Mouse (Mus musculus) MEL (cell line): ENCODE data around the gene Cacna1b. TPM values are rescaled to one million over a fixed set of nuclear protein-coding genes. Genes with fewer than 3 reads are reported as not detected.

Experiments used
- DNase-seq: peaks from one replicate; pipeline ENCODE4 v3.0.0; 2011; ENCODE audit warnings: low read depth, low spot score
- H3K27ac ChIP-seq: 2 replicates; pipeline ENCODE4 v1.5.1; 2012; ENCODE audit warnings: low read depth, mild to moderate bottlenecking, control low read depth, low read length, moderate library complexity; ENCODE audit not compliant: control insufficient read depth
- H3K27me3 ChIP-seq, 2 experiments: fragments of 150-350 bp in 1 of 2; sonication (generic) in 1 of 2; 2 replicates each; pipeline ENCODE4 v1.6.1; 2012; ENCODE audit warnings: low read length in 2 of 2, mild to moderate bottlenecking in 2 of 2, improper control_type of control experiment in 1 of 2, moderate library complexity in 1 of 2; ENCODE audit not compliant: insufficient read depth in 2 of 2, control insufficient read depth in 1 of 2
- H3K36me3 ChIP-seq, 2 experiments: 2 replicates each; pipeline ENCODE4 v1.6.1; 2012 to 2014; ENCODE audit warnings: low read length in 2 of 2, improper control_type of control experiment in 1 of 2, inconsistent platforms in 1 of 2, mild to moderate bottlenecking in 1 of 2; ENCODE audit not compliant: insufficient read depth in 2 of 2, control insufficient read depth in 1 of 2
- H3K4me1 ChIP-seq, 2 experiments: fragments of 150-350 bp in 1 of 2; sonication (generic) in 1 of 2; 2 replicates each; pipeline ENCODE4 v1.6.1; 2012; ENCODE audit warnings: low read length in 2 of 2, improper control_type of control experiment in 1 of 2, mild to moderate bottlenecking in 1 of 2; ENCODE audit not compliant: insufficient read depth in 2 of 2, control insufficient read depth in 1 of 2
- H3K4me3 ChIP-seq, 2 experiments: fragments of 150-350 bp in 1 of 2; sonication (generic) in 1 of 2; 2 replicates each; pipeline ENCODE4 v1.5.1; 2012; ENCODE audit warnings: low read depth in 2 of 2, low read length in 2 of 2, mild to moderate bottlenecking in 2 of 2, moderate library complexity in 2 of 2, control low read depth in 1 of 2, improper control_type of control experiment in 1 of 2; ENCODE audit not compliant: control insufficient read depth in 1 of 2, insufficient read depth in 1 of 2
- H3K79me2 ChIP-seq: 2 replicates; pipeline ENCODE4 v1.6.1; 2012; ENCODE audit warnings: mild to moderate bottlenecking, low read length, moderate library complexity; ENCODE audit not compliant: control insufficient read depth, poor library complexity, insufficient read depth
- H3K9ac ChIP-seq: 2 replicates; pipeline ENCODE4 v1.6.1; 2012; ENCODE audit warnings: low read depth, mild to moderate bottlenecking, control low read depth, low read length, moderate library complexity; ENCODE audit not compliant: control insufficient read depth, poor library complexity, severe bottlenecking
- H3K9me3 ChIP-seq: fragments of 150-350 bp; sonication (generic); replicated peaks from 2 replicates; pipeline ENCODE4 v1.6.1; 2012; ENCODE audit warnings: mild to moderate bottlenecking, low read length, improper control_type of control experiment, moderate library complexity; ENCODE audit not compliant: insufficient read depth
- CHD2 ChIP-seq: IDR thresholded peaks from 2 replicates; pipeline ENCODE4 v1.6.1; 2011; ENCODE audit warnings: low read length, improper control_type of control experiment
- EP300 ChIP-seq, 2 experiments: IDR thresholded peaks; 2 replicates each; pipeline ENCODE4 v1.6.1; 2011; ENCODE audit warnings: improper control_type of control experiment in 2 of 2, low read length in 2 of 2, low read depth in 1 of 2, mild to moderate bottlenecking in 1 of 2
- HCFC1 ChIP-seq: IDR thresholded peaks from 2 replicates; pipeline ENCODE4 v1.6.1; 2012; ENCODE audit warnings: low read depth, mild to moderate bottlenecking, inconsistent platforms, low read length, improper control_type of control experiment, moderate library complexity
- KAT2A ChIP-seq: conservative IDR thresholded peaks from 2 replicates; pipeline ENCODE4 v1.6.1; 2012; ENCODE audit warnings: low read depth, low read length, improper control_type of control experiment, inconsistent platforms
- MEF2A ChIP-seq: IDR thresholded peaks from 2 replicates; pipeline ENCODE4 v1.6.1; 2014; ENCODE audit warnings: low read depth, mild to moderate bottlenecking, inconsistent platforms, low read length, improper control_type of control experiment; ENCODE audit not compliant: poor library complexity, insufficient replicate concordance, severe bottlenecking; ENCODE audit errors: extremely low read depth
- MXI1 ChIP-seq: IDR thresholded peaks from 2 replicates; pipeline ENCODE4 v1.6.1; 2011; ENCODE audit warnings: mild to moderate bottlenecking, low read depth, low read length, improper control_type of control experiment
- MYC ChIP-seq: IDR thresholded peaks from 2 replicates; pipeline ENCODE4 v1.6.1; 2011; ENCODE audit warnings: low read depth, mild to moderate bottlenecking, low read length, improper control_type of control experiment, moderate library complexity
- POLR2A ChIP-seq, 2 experiments: IDR thresholded peaks; 2 replicates each; pipeline ENCODE4 v1.6.1; 2011 to 2012; ENCODE audit warnings: low read length in 2 of 2, mild to moderate bottlenecking in 2 of 2, control low read depth in 1 of 2, improper control_type of control experiment in 1 of 2, low read depth in 1 of 2, moderate library complexity in 1 of 2; ENCODE audit not compliant: control insufficient read depth in 1 of 2, insufficient read depth in 1 of 2, poor library complexity in 1 of 2
- RCOR1 ChIP-seq: IDR thresholded peaks from 2 replicates; pipeline ENCODE4 v1.6.1; 2012; ENCODE audit warnings: low read depth, mild to moderate bottlenecking, inconsistent platforms, low read length, improper control_type of control experiment
- SMC3 ChIP-seq: IDR thresholded peaks from 2 replicates; pipeline ENCODE4 v1.6.1; 2011; ENCODE audit warnings: low read depth, low read length, improper control_type of control experiment
- TAL1 ChIP-seq: IDR thresholded peaks from 2 replicates; pipeline ENCODE4 v1.6.1; 2012; ENCODE audit warnings: mild to moderate bottlenecking, inconsistent platforms, low read length, moderate library complexity, mixed read lengths
- TCF12 ChIP-seq: IDR thresholded peaks from 2 replicates; pipeline ENCODE4 v1.6.1; 2014; ENCODE audit warnings: low read depth, mild to moderate bottlenecking, inconsistent platforms, low read length, improper control_type of control experiment, moderate library complexity
- UBTF ChIP-seq: IDR thresholded peaks from 2 replicates; pipeline ENCODE4 v1.6.1; 2012; ENCODE audit warnings: low read depth, mild to moderate bottlenecking, inconsistent platforms, low read length, improper control_type of control experiment, moderate library complexity, borderline replicate concordance; ENCODE audit not compliant: insufficient read depth
- ZKSCAN1 ChIP-seq: IDR thresholded peaks from 2 replicates; pipeline ENCODE4 v1.6.1; 2012; ENCODE audit warnings: low read depth, mild to moderate bottlenecking, inconsistent platforms, low read length, improper control_type of control experiment, moderate library complexity
- ZMIZ1 ChIP-seq: IDR thresholded peaks from 2 replicates; pipeline ENCODE4 v1.6.1; 2012; ENCODE audit warnings: low read depth, mild to moderate bottlenecking, inconsistent platforms, low read length, improper control_type of control experiment, moderate library complexity
- polyA plus RNA-seq, 2 experiments: library from polyadenylated mRNA; stranded (reverse) in 1 of 2; unstranded in 1 of 2; fragments of >175 nt in 1 of 2; fragments of >200 nt in 1 of 2; gene quantifications; 2 replicates each; pipeline versions ENCODE4 v1.2.1 to v1.2.4; 2012; ENCODE audit warnings: low replicate concordance in 2 of 2, low read depth in 1 of 2; ENCODE audit not compliant: insufficient read length in 2 of 2, insufficient read depth in 1 of 2, missing spikeins in 1 of 2
- total RNA-seq: library from RNA; depleted of rRNA; stranded (reverse); fragments of 300-350 nt; gene quantifications from 2 replicates; pipeline ENCODE4 v1.2.3, GENCODE M21; 2012

The Cacna1b gene
- total and polyA plus RNA-seq, 3 experiments = not detected

- Histone ChIP-seq H3K27me3 (no peaks in the 10 kb centered on the region), H3K79me2 (no peaks in the 10 kb centered on the region), H3K36me3 (no peaks in the 10 kb centered on the region), H3K4me1 (no peaks in the 10 kb centered on the region), H3K9ac (no peak overlapping the region), H3K4me3 (no peak overlapping the region), H3K27ac (no peak overlapping the region), H3K9me3 (no peaks in the 10 kb centered on the region)
- DNase-seq = no peak
- TF ChIP-seq SMC3 (no peak), MEF2A (no peak), CHD2 (no peak), HCFC1 (no peak), POLR2A (IDR thresholded peaks at IDR 0.05; ENCODE audit: control insufficient read depth in 1 of 2, insufficient read depth in 1 of 2, low read depth in 1 of 2, low read length in 2 of 2, poor library complexity in 1 of 2) (no peak)
These were observed 124.6 kb downstream of the Cacna1b start for GRCm38 (mm10) chr2:24638102-24638954.

- no peak for TF ChIP-seq ZMIZ1
- TF ChIP-seq SMC3 = no peak
- TF ChIP-seq MEF2A = no peak
- no peak for TF ChIP-seq HCFC1
- TF ChIP-seq KAT2A = no peak
- no peak for TF ChIP-seq UBTF
- no peak for TF ChIP-seq MYC
- TF ChIP-seq TAL1 = no peak
- no peak for TF ChIP-seq MXI1
- TF ChIP-seq, all 39 proteins: peak for 0
- H3K27ac ChIP-seq = no peak overlapping the region
- H3K9me3 ChIP-seq = no peaks in the 10 kb centered on the region
- no peak for DNase-seq
- no peaks in the 10 kb centered on the region for H3K4me1 ChIP-seq
- H3K4me3 ChIP-seq = no peak overlapping the region
- no peaks in the 10 kb centered on the region for H3K36me3 ChIP-seq
- H3K79me2 ChIP-seq = no peaks in the 10 kb centered on the region
- H3K9ac ChIP-seq = no peak overlapping the region
- no peaks in the 10 kb centered on the region for H3K27me3 ChIP-seq
These were observed 129.3 kb downstream of the Cacna1b start for GRCm38 (mm10) chr2:24633645-24634044.

GRCm38 (mm10) chr2:24617141-24617540 is 145.8 kb downstream of the Cacna1b start:
- H3K79me2 ChIP-seq = no peaks in the 10 kb centered on the region
- H3K9ac ChIP-seq = no peak overlapping the region
- no peak overlapping the region for H3K4me3 ChIP-seq
- no peak for TF ChIP-seq HCFC1
- no peak for TF ChIP-seq RCOR1
- no peak for TF ChIP-seq TCF12
- TF ChIP-seq ZMIZ1 = no peak
- no peak for TF ChIP-seq EP300 (IDR thresholded peaks at IDR 0.05; ENCODE audit: low read depth in 1 of 2, low read length in 2 of 2)
- no peak for TF ChIP-seq MYC
- TF ChIP-seq UBTF = no peak
- TF ChIP-seq ZKSCAN1 = no peak
- TF ChIP-seq MXI1 = no peak
- TF ChIP-seq, all 39 proteins: peak for 0
- Histone ChIP-seq H3K27ac (no peak overlapping the region), H3K4me1 (no peaks in the 10 kb centered on the region), H3K27me3 (no peaks in the 10 kb centered on the region), H3K9me3 (no peaks in the 10 kb centered on the region), H3K36me3 (no peaks in the 10 kb centered on the region)
- DNase-seq = no peak
